Mouse (Mus musculus) 416B (cell line): ENCODE results near the gene Tnrc6b.
A peak's percentile ranks its signal among the peaks of the same experiment; 100 is the strongest.

ENCODE experiments used
- DNase-seq: peaks from one replicate; pipeline ENCODE4 v3.0.0; 2011; ENCODE audit warnings: low read depth

The Tnrc6b gene

GRCm38 (mm10) chr15:80974311-80974710 is 263.2 kb downstream of the Tnrc6b start:
- no peak for DNase-seq

GRCm38 (mm10) chr15:80975666-80976065 is 264.6 kb downstream of the Tnrc6b start:
- no peak for DNase-seq

- peak; percentile 56 for DNase-seq
These were observed 266.7 kb downstream of the Tnrc6b start, which contains the start of gene Sgsm3 for GRCm38 (mm10) chr15:80977620-80978334. Gene Sgsm3 (plus strand): TSS chr15:80977765.

- DNase-seq: no peak
These were observed 268.5 kb downstream of the Tnrc6b start for GRCm38 (mm10) chr15:80979611-80980010.

GRCm38 (mm10) chr15:80981176-80981575 is 270.1 kb downstream of the Tnrc6b start:
- DNase-seq: no peak

- DNase-seq: no peak
These were observed 272.2 kb downstream of the Tnrc6b start for GRCm38 (mm10) chr15:80983264-80983663.

- no peak for DNase-seq
These were observed 277.2 kb downstream of the Tnrc6b start for GRCm38 (mm10) chr15:80988331-80988730.

- no peak for DNase-seq
These were observed 278.6 kb downstream of the Tnrc6b start for GRCm38 (mm10) chr15:80989712-80990111.
